Mouse (Mus musculus) intestine, postnatal 0 days (tissue): Measurements from ENCODE around the gene Fnbp1. TPM values are rescaled to one million over a fixed set of nuclear protein-coding genes. Genes with fewer than 3 reads are reported as not detected.

Source experiments
- ATAC-seq: fragments of 200-750 bp; cut with Nextera tagmentation; 2 replicates; pipeline ENCODE4 v1.8.0; 2017; ENCODE audit warnings: mild to moderate bottlenecking, moderate TSS enrichment, moderate library complexity
- H3K27ac ChIP-seq: fragments of 300-500 bp; sonication (generic); 2 replicates; pipeline ENCODE4 v1.5.1; 2014; ENCODE audit warnings: mild to moderate bottlenecking, low read depth, low read length, moderate library complexity
- H3K27me3 ChIP-seq: fragments of 300-500 bp; sonication (generic); replicated peaks from 2 replicates; pipeline ENCODE4 v1.6.1; 2014; ENCODE audit warnings: low read length, mixed read lengths; ENCODE audit not compliant: control insufficient read depth, insufficient read depth
- H3K36me3 ChIP-seq: fragments of 300-500 bp; sonication (generic); 2 replicates; pipeline ENCODE4 v1.6.1; 2014; ENCODE audit warnings: mild to moderate bottlenecking, moderate library complexity; ENCODE audit not compliant: control insufficient read depth, insufficient read depth
- H3K4me1 ChIP-seq: fragments of 300-500 bp; sonication (generic); replicated peaks from 2 replicates; pipeline ENCODE4 v1.6.1; 2014; ENCODE audit warnings: antibody characterized with exemption, low read length, mixed read lengths; ENCODE audit not compliant: control insufficient read depth, insufficient read depth
- H3K4me2 ChIP-seq: fragments of 300-500 bp; sonication (generic); replicated peaks from 2 replicates; pipeline ENCODE4 v1.6.1; 2014; ENCODE audit warnings: low read depth, mild to moderate bottlenecking, moderate library complexity
- H3K4me3 ChIP-seq: fragments of 300-500 bp; sonication (generic); 2 replicates; pipeline ENCODE4 v1.5.1; 2014; ENCODE audit warnings: low read depth, low read length
- H3K9ac ChIP-seq: fragments of 300-500 bp; sonication (generic); 2 replicates; pipeline ENCODE4 v1.6.1; 2014; ENCODE audit warnings: mild to moderate bottlenecking, low read depth, low read length
- H3K9me3 ChIP-seq: fragments of 300-500 bp; sonication (generic); 2 replicates; pipeline ENCODE4 v1.6.1; 2016; ENCODE audit warnings: mixed run types; ENCODE audit not compliant: control insufficient read depth
- CTCF ChIP-seq: sonication (generic); IDR thresholded peaks from 2 replicates; pipeline ENCODE4 v1.5.1; 2016; ENCODE audit warnings: low read depth, mild to moderate bottlenecking, control low read depth, antibody characterized with exemption, moderate library complexity
- WGBS: fragments of 180-500 bp; shearing (Covaris S2); extraction: QIAGEN DNeasy Blood & Tissue Kit; methylation state at CpG from one replicate; pipeline ENCODE4 v1.1.7; 2014; 5-methylcytosine and 5-hydroxymethylcytosine counted together
- polyA plus RNA-seq: library from polyadenylated mRNA; unstranded; fragments of >200 nt; fragmentation: Nextera tagmentation; extraction: Ambion mirVana; gene quantifications from 2 replicates; pipeline ENCODE4 v1.2.1, GENCODE M21; 2015

Fnbp1 gene
- polyA plus RNA-seq, 1 experiment from 2014 or later, result 10.4 TPM

- no peak for TF ChIP-seq CTCF
- Histone ChIP-seq H3K9ac (no peak overlapping the region), H3K36me3 (peaks cover 35% of the 10 kb centered on the region), H3K27ac (no peak overlapping the region), H3K4me2 (no peak overlapping the region), H3K4me1 (no peaks in the 10 kb centered on the region), H3K9me3 (no peaks in the 10 kb centered on the region), H3K27me3 (no peaks in the 10 kb centered on the region), H3K4me3 (no peak overlapping the region)
- no peak for ATAC-seq
- 67% methylated on average over 6 of the region's 6 CpGs for WGBS
These were observed 98.9 kb downstream of the Fnbp1 start for GRCm38 (mm10) chr2:31042881-31043280.

DNA sequence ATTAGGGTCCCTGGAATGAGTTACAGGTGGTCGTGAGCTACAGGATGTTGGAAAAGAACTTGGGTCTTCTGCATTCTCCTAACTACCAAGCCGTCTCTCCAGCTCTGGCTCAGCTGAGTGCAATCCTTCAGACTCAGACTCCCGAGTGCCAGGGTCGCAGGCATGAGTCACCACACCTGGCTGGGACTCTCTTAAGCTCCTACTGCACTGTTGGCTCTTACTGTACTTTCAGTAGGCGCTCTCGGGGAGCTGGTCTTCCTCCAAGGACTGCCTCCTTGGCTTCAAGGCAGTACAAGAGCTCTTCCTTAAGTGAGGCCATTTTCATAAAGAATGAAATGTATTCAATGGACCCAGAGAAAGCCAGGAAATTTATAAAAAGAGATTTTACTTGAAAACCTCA lies 100.4 kb downstream of the Fnbp1 start:
- Histone ChIP-seq H3K27me3 (no peaks in the 10 kb centered on the region), H3K27ac (no peak overlapping the region), H3K9me3 (no peaks in the 10 kb centered on the region), H3K9ac (no peak overlapping the region), H3K36me3 (peaks cover 35% of the 10 kb centered on the region), H3K4me1 (no peaks in the 10 kb centered on the region), H3K4me2 (no peak overlapping the region), H3K4me3 (no peak overlapping the region)
- ATAC-seq, result no peak
- WGBS, result 82% methylated on average over 6 of the region's 6 CpGs
- TF ChIP-seq CTCF, result no peak

DNA sequence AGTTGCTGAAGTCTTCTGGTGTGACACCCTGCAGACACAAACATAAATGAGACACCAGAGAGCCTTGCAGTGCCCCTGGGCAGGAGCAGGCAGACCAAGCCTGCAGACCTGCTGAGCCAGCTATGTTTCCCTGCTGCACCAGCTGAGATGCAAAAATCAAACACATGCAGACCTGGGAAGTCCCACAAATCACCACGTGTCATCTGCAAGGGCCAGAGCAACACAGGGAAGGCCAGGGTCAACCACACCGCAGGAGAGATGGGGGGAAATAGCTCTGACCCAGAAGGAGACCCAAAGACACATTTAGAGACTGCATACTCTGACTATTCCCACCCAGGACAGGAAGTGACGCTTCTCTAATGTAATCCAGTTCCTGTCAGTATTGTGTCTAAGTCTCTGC lies 101.3 kb downstream of the Fnbp1 start:
- WGBS, result 83% methylated on average over 3 of the region's 3 CpGs
- TF ChIP-seq CTCF, result no peak
- H3K4me3 ChIP-seq, result no peak overlapping the region
- no peak overlapping the region for H3K9ac ChIP-seq
- H3K4me1 ChIP-seq, result no peaks in the 10 kb centered on the region
- H3K27me3 ChIP-seq, result no peaks in the 10 kb centered on the region
- no peak overlapping the region for H3K27ac ChIP-seq
- no peaks in the 10 kb centered on the region for H3K9me3 ChIP-seq
- no peak for ATAC-seq
- H3K4me2 ChIP-seq, result no peak overlapping the region
- peaks cover 40% of the 10 kb centered on the region for H3K36me3 ChIP-seq

GRCm38 (mm10) chr2:31040043-31040442 lies 101.8 kb downstream of the Fnbp1 start:
- no peaks in the 10 kb centered on the region for H3K9me3 ChIP-seq
- 93% methylated on average over 3 of the region's 3 CpGs for WGBS
- TF ChIP-seq CTCF, result no peak
- no peak overlapping the region for H3K4me3 ChIP-seq
- no peak for ATAC-seq
- no peaks in the 10 kb centered on the region for H3K4me1 ChIP-seq
- no peaks in the 10 kb centered on the region for H3K27me3 ChIP-seq
- peaks cover 44% of the 10 kb centered on the region for H3K36me3 ChIP-seq
- no peak overlapping the region for H3K27ac ChIP-seq
- H3K4me2 ChIP-seq, result no peak overlapping the region
- no peak overlapping the region for H3K9ac ChIP-seq

- Histone ChIP-seq H3K27ac (no peak overlapping the region), H3K9ac (no peak overlapping the region), H3K4me2 (no peak overlapping the region), H3K36me3 (peaks cover 66% of the 10 kb centered on the region), H3K4me1 (no peaks in the 10 kb centered on the region), H3K9me3 (no peaks in the 10 kb centered on the region), H3K27me3 (no peaks in the 10 kb centered on the region), H3K4me3 (no peak overlapping the region)
- no peak for TF ChIP-seq CTCF
- no peak for ATAC-seq
- 93% methylated on average over 6 of the region's 6 CpGs for WGBS
These were observed 105.0 kb downstream of the Fnbp1 start for GRCm38 (mm10) chr2:31036811-31037210.

- no peak for TF ChIP-seq CTCF
- Histone ChIP-seq H3K4me3 (no peak overlapping the region), H3K27ac (no peak overlapping the region), H3K4me2 (no peak overlapping the region), H3K27me3 (no peaks in the 10 kb centered on the region), H3K4me1 (no peaks in the 10 kb centered on the region), H3K9ac (no peak overlapping the region), H3K36me3 (peaks cover 64% of the 10 kb centered on the region), H3K9me3 (no peaks in the 10 kb centered on the region)
- 93% methylated on average over 7 of the region's 7 CpGs for WGBS
- ATAC-seq, result no peak
These were observed 109.8 kb downstream of the Fnbp1 start for GRCm38 (mm10) chr2:31031972-31032371.

GRCm38 (mm10) chr2:31026642-31027041 lies 115.2 kb downstream of the Fnbp1 start:
- no peak for ATAC-seq
- Histone ChIP-seq H3K9ac (no peak overlapping the region), H3K4me2 (no peak overlapping the region), H3K27me3 (no peaks in the 10 kb centered on the region), H3K4me1 (no peaks in the 10 kb centered on the region), H3K9me3 (no peaks in the 10 kb centered on the region), H3K36me3 (peaks cover 19% of the 10 kb centered on the region), H3K4me3 (no peak overlapping the region), H3K27ac (no peak overlapping the region)
- 65% methylated on average over 8 of the region's 8 CpGs for WGBS
- TF ChIP-seq CTCF, result no peak
